Mouse (Mus musculus): ENCODE data around the gene Slc6a13. TPM values are rescaled to one million over a fixed set of nuclear protein-coding genes. Genes with fewer than 3 reads are reported as not detected.

Slc6a13 gene
- polyA plus RNA-seq (2014; fragmentation: Nextera tagmentation; extraction: Ambion mirVana) = 10.6 and 11.5 TPM in 2 replicates

GRCm38 (mm10) chr6:121299954-121300353 lies at the start of gene Slc6a13:
TSS of gene Slc6a13 (plus strand) at chr6:121300227.
- H3K27me3 ChIP-seq (replicated peaks; ENCODE audit: control insufficient read depth, insufficient read depth, low read length) = no peaks in the 10 kb centered on the region
- no peak within 1 kb of the TSS for H3K27ac ChIP-seq (replicated peaks; ENCODE audit: low read depth, low read length)
- H3K4me2 ChIP-seq (ENCODE audit: low read depth, low read length) = peak within 1 kb of the TSS; percentile 44
- ATAC-seq (ENCODE audit: low read depth) = peak; percentile 67
- H3K9me3 ChIP-seq (ENCODE audit: control insufficient read depth, low read length) = no peaks in the 10 kb centered on the region
- H3K9ac ChIP-seq (ENCODE audit: low read depth, low read length) = no peak within 1 kb of the TSS
- H3K4me3 ChIP-seq (ENCODE audit: low read depth, low read length) = no peak within 1 kb of the TSS
- H3K4me1 ChIP-seq (ENCODE audit: control insufficient read depth, insufficient read depth, low read length) = peaks cover 5% of the 10 kb centered on the region
- no peaks in the 10 kb centered on the region for H3K36me3 ChIP-seq (ENCODE audit: control insufficient read depth, insufficient read depth, low read length)
- DNase-seq (ENCODE audit: low spot score) = peak; percentile 84
- 3% methylated on average over 11 of the region's 11 CpGs for WGBS

- Histone ChIP-seq H3K4me1 (ENCODE audit: control insufficient read depth, insufficient read depth, low read length) (no peaks in the 10 kb centered on the region), H3K4me2 (ENCODE audit: low read depth, low read length) (no peak overlapping the region), H3K9ac (ENCODE audit: low read depth, low read length) (no peak overlapping the region), H3K36me3 (ENCODE audit: control insufficient read depth, insufficient read depth, low read length) (no peaks in the 10 kb centered on the region), H3K27me3 (replicated peaks; ENCODE audit: control insufficient read depth, insufficient read depth, low read length) (0 out of 2 replicates have a peak, but pooled peaks cover 2% of the 10 kb centered on the region), H3K27ac (replicated peaks; ENCODE audit: low read depth, low read length) (no peak overlapping the region), H3K9me3 (ENCODE audit: control insufficient read depth, low read length) (no peaks in the 10 kb centered on the region), H3K4me3 (ENCODE audit: low read depth, low read length) (no peak overlapping the region)
- ATAC-seq (ENCODE audit: low read depth) (no peak), DNase-seq (ENCODE audit: low spot score) (no peak)
- 61% methylated on average over 1 of the region's 1 CpGs for WGBS
Measured at GRCm38 (mm10) chr6:121250406-121250805, 49.6 kb upstream of the Slc6a13 start.

GRCm38 (mm10) chr6:121251256-121251655 lies 48.8 kb upstream of the Slc6a13 start:
- DNase-seq (ENCODE audit: low spot score) (no peak), ATAC-seq (ENCODE audit: low read depth) (no peak)
- H3K9me3 ChIP-seq (ENCODE audit: control insufficient read depth, low read length) = no peaks in the 10 kb centered on the region
- H3K4me3 ChIP-seq (ENCODE audit: low read depth, low read length) = no peak overlapping the region
- no peaks in the 10 kb centered on the region for H3K36me3 ChIP-seq (ENCODE audit: control insufficient read depth, insufficient read depth, low read length)
- no peaks in the 10 kb centered on the region for H3K4me1 ChIP-seq (ENCODE audit: control insufficient read depth, insufficient read depth, low read length)
- WGBS = 62% methylated on average over 5 of the region's 5 CpGs
- H3K9ac ChIP-seq (ENCODE audit: low read depth, low read length) = no peak overlapping the region
- no peak overlapping the region for H3K27ac ChIP-seq (replicated peaks; ENCODE audit: low read depth, low read length)
- no peak overlapping the region for H3K4me2 ChIP-seq (ENCODE audit: low read depth, low read length)
- 0 out of 2 replicates have a peak, but pooled peaks cover 2% of the 10 kb centered on the region for H3K27me3 ChIP-seq (replicated peaks; ENCODE audit: control insufficient read depth, insufficient read depth, low read length)

GRCm38 (mm10) chr6:121260548-121260947 lies 39.5 kb upstream of the Slc6a13 start:
- no peak overlapping the region for H3K9ac ChIP-seq (ENCODE audit: low read depth, low read length)
- ATAC-seq (ENCODE audit: low read depth) = no peak
- H3K4me2 ChIP-seq (ENCODE audit: low read depth, low read length) = no peak overlapping the region
- no peaks in the 10 kb centered on the region for H3K36me3 ChIP-seq (ENCODE audit: control insufficient read depth, insufficient read depth, low read length)
- H3K4me1 ChIP-seq (ENCODE audit: control insufficient read depth, insufficient read depth, low read length) = no peaks in the 10 kb centered on the region
- DNase-seq (ENCODE audit: low spot score) = peak; percentile 62
- 29% methylated on average over 9 of the region's 9 CpGs for WGBS
- no peak overlapping the region for H3K4me3 ChIP-seq (ENCODE audit: low read depth, low read length)
- no peaks in the 10 kb centered on the region for H3K27me3 ChIP-seq (replicated peaks; ENCODE audit: control insufficient read depth, insufficient read depth, low read length)
- H3K27ac ChIP-seq (replicated peaks; ENCODE audit: low read depth, low read length) = no peak overlapping the region
- peaks cover 5% of the 10 kb centered on the region; the same call in 1 of the 2 replicates for H3K9me3 ChIP-seq (ENCODE audit: control insufficient read depth, low read length)

- H3K4me3 ChIP-seq (ENCODE audit: low read depth, low read length) = no peak overlapping the region
- no peak overlapping the region for H3K27ac ChIP-seq (replicated peaks; ENCODE audit: low read depth, low read length)
- no peak overlapping the region for H3K4me2 ChIP-seq (ENCODE audit: low read depth, low read length)
- 72% methylated on average over 8 of the region's 8 CpGs for WGBS
- no peak overlapping the region for H3K9ac ChIP-seq (ENCODE audit: low read depth, low read length)
- DNase-seq (ENCODE audit: low spot score) = no peak
- H3K4me1 ChIP-seq (ENCODE audit: control insufficient read depth, insufficient read depth, low read length) = no peaks in the 10 kb centered on the region
- no peak for ATAC-seq (ENCODE audit: low read depth)
- no peaks in the 10 kb centered on the region for H3K27me3 ChIP-seq (replicated peaks; ENCODE audit: control insufficient read depth, insufficient read depth, low read length)
- peaks cover 5% of the 10 kb centered on the region; the same call in 1 of the 2 replicates for H3K9me3 ChIP-seq (ENCODE audit: control insufficient read depth, low read length)
- no peaks in the 10 kb centered on the region for H3K36me3 ChIP-seq (ENCODE audit: control insufficient read depth, insufficient read depth, low read length)
Measured at GRCm38 (mm10) chr6:121261233-121261632, 38.8 kb upstream of the Slc6a13 start.

- WGBS = 86% methylated on average over 10 of the region's 10 CpGs
- no peak overlapping the region for H3K27ac ChIP-seq (replicated peaks; ENCODE audit: low read depth, low read length)
- H3K36me3 ChIP-seq (ENCODE audit: control insufficient read depth, insufficient read depth, low read length) = no peaks in the 10 kb centered on the region
- H3K4me3 ChIP-seq (ENCODE audit: low read depth, low read length) = no peak overlapping the region
- H3K4me1 ChIP-seq (ENCODE audit: control insufficient read depth, insufficient read depth, low read length) = no peaks in the 10 kb centered on the region
- H3K27me3 ChIP-seq (replicated peaks; ENCODE audit: control insufficient read depth, insufficient read depth, low read length) = no peaks in the 10 kb centered on the region
- H3K9ac ChIP-seq (ENCODE audit: low read depth, low read length) = no peak overlapping the region
- H3K9me3 ChIP-seq (ENCODE audit: control insufficient read depth, low read length) = peaks cover 5% of the 10 kb centered on the region; the same call in 1 of the 2 replicates
- ATAC-seq (ENCODE audit: low read depth) (no peak), DNase-seq (ENCODE audit: low spot score) (peak; percentile 32)
- no peak overlapping the region for H3K4me2 ChIP-seq (ENCODE audit: low read depth, low read length)
Measured at GRCm38 (mm10) chr6:121262004-121262403, 38.0 kb upstream of the Slc6a13 start.

- Histone ChIP-seq H3K9me3 (ENCODE audit: control insufficient read depth, low read length) (peaks cover 4% of the 10 kb centered on the region; the same call in 1 of the 2 replicates), H3K36me3 (ENCODE audit: control insufficient read depth, insufficient read depth, low read length) (no peaks in the 10 kb centered on the region), H3K4me3 (ENCODE audit: low read depth, low read length) (no peak overlapping the region), H3K9ac (ENCODE audit: low read depth, low read length) (no peak overlapping the region), H3K4me1 (ENCODE audit: control insufficient read depth, insufficient read depth, low read length) (no peaks in the 10 kb centered on the region), H3K4me2 (ENCODE audit: low read depth, low read length) (no peak overlapping the region), H3K27ac (replicated peaks; ENCODE audit: low read depth, low read length) (no peak overlapping the region), H3K27me3 (replicated peaks; ENCODE audit: control insufficient read depth, insufficient read depth, low read length) (no peaks in the 10 kb centered on the region)
- WGBS = 89% methylated on average over 11 of the region's 11 CpGs
- no peak for ATAC-seq (ENCODE audit: low read depth)
- DNase-seq (ENCODE audit: low spot score) = no peak
Measured at GRCm38 (mm10) chr6:121262496-121262895, 37.5 kb upstream of the Slc6a13 start.

GRCm38 (mm10) chr6:121270156-121270555 lies 29.9 kb upstream of the Slc6a13 start:
- Histone ChIP-seq H3K9ac (ENCODE audit: low read depth, low read length) (no peak overlapping the region), H3K4me2 (ENCODE audit: low read depth, low read length) (no peak overlapping the region), H3K27ac (replicated peaks; ENCODE audit: low read depth, low read length) (no peak overlapping the region), H3K4me3 (ENCODE audit: low read depth, low read length) (no peak overlapping the region), H3K36me3 (ENCODE audit: control insufficient read depth, insufficient read depth, low read length) (no peaks in the 10 kb centered on the region), H3K4me1 (ENCODE audit: control insufficient read depth, insufficient read depth, low read length) (no peaks in the 10 kb centered on the region), H3K27me3 (replicated peaks; ENCODE audit: control insufficient read depth, insufficient read depth, low read length) (no peaks in the 10 kb centered on the region), H3K9me3 (ENCODE audit: control insufficient read depth, low read length) (no peaks in the 10 kb centered on the region)
- no peak for ATAC-seq (ENCODE audit: low read depth)
- WGBS = 85% methylated on average over 6 of the region's 6 CpGs
- DNase-seq (ENCODE audit: low spot score) = no peak

GRCm38 (mm10) chr6:121271707-121272074 lies 28.3 kb upstream of the Slc6a13 start:
- no peak overlapping the region for H3K9ac ChIP-seq (ENCODE audit: low read depth, low read length)
- no peaks in the 10 kb centered on the region for H3K27me3 ChIP-seq (replicated peaks; ENCODE audit: control insufficient read depth, insufficient read depth, low read length)
- WGBS = 11% methylated on average over 4 of the region's 4 CpGs
- no peak for DNase-seq (ENCODE audit: low spot score)
- 0 out of 2 replicates have a peak overlapping the region, but pooled peaks have one; percentile 71 for H3K4me2 ChIP-seq (ENCODE audit: low read depth, low read length)
- no peaks in the 10 kb centered on the region for H3K36me3 ChIP-seq (ENCODE audit: control insufficient read depth, insufficient read depth, low read length)
- no peak overlapping the region for H3K27ac ChIP-seq (replicated peaks; ENCODE audit: low read depth, low read length)
- ATAC-seq (ENCODE audit: low read depth) = no peak
- no peaks in the 10 kb centered on the region for H3K4me1 ChIP-seq (ENCODE audit: control insufficient read depth, insufficient read depth, low read length)
- H3K9me3 ChIP-seq (ENCODE audit: control insufficient read depth, low read length) = no peaks in the 10 kb centered on the region
- no peak overlapping the region; the same call in 1 of the 2 replicates for H3K4me3 ChIP-seq (ENCODE audit: low read depth, low read length)
